Mouse (Mus musculus) liver, embryonic 15.5 days (tissue): ENCODE measurements around the gene Emilin2. TPM values are rescaled to one million over a fixed set of nuclear protein-coding genes. Genes with fewer than 3 reads are reported as not detected.
A peak's percentile ranks its signal among the peaks of the same experiment; 100 is the strongest.

Experiments
- ATAC-seq: fragments of 200-750 bp; cut with Nextera tagmentation; 2 replicates; pipeline ENCODE4 v1.8.0; 2017; ENCODE audit warnings: moderate number of reproducible peaks, mild to moderate bottlenecking, moderate library complexity; ENCODE audit not compliant: insufficient read depth
- H3K27ac ChIP-seq: fragments of 300-500 bp; sonication (generic); replicated peaks from 2 replicates; pipeline ENCODE4 v1.5.1; 2015; ENCODE audit warnings: mild to moderate bottlenecking, inconsistent platforms
- H3K27me3 ChIP-seq: fragments of 300-500 bp; sonication (generic); 2 replicates; pipeline ENCODE4 v1.6.1; 2015; ENCODE audit warnings: mild to moderate bottlenecking, inconsistent platforms
- H3K36me3 ChIP-seq: fragments of 300-500 bp; sonication (generic); replicated peaks from 2 replicates; pipeline ENCODE4 v1.6.1; 2015; ENCODE audit warnings: moderate library complexity, mild to moderate bottlenecking, inconsistent platforms
- H3K4me1 ChIP-seq: fragments of 300-500 bp; sonication (generic); replicated peaks from 2 replicates; pipeline ENCODE4 v1.6.1; 2015; ENCODE audit warnings: inconsistent platforms
- H3K4me2 ChIP-seq: fragments of 300-500 bp; sonication (generic); 2 replicates; pipeline ENCODE4 v1.6.1; 2015; ENCODE audit warnings: moderate library complexity, mild to moderate bottlenecking, inconsistent platforms
- H3K4me3 ChIP-seq: fragments of 300-500 bp; sonication (generic); replicated peaks from 2 replicates; pipeline ENCODE4 v1.5.1; 2015; ENCODE audit warnings: mild to moderate bottlenecking, inconsistent platforms
- H3K9ac ChIP-seq: fragments of 300-500 bp; sonication (generic); 2 replicates; pipeline ENCODE4 v1.6.1; 2015; ENCODE audit warnings: moderate library complexity, mild to moderate bottlenecking, inconsistent platforms
- H3K9me3 ChIP-seq: fragments of 300-500 bp; sonication (generic); replicated peaks from 2 replicates; pipeline ENCODE4 v1.6.1; 2016; ENCODE audit warnings: inconsistent platforms
- WGBS: fragments of 180-500 bp; shearing (Covaris S2); methylation state at CpG from one replicate; pipeline ENCODE4 v1.1.7; 2015; ENCODE audit warnings: mixed read lengths; ENCODE audit not compliant: insufficient replicate concordance; 5-methylcytosine and 5-hydroxymethylcytosine counted together
- polyA plus RNA-seq: library from polyadenylated mRNA; unstranded; fragments of >200 nt; fragmentation: Nextera tagmentation; extraction: Ambion mirVana; gene quantifications from 2 replicates; pipeline ENCODE4 v1.2.1, GENCODE M21; 2015

Emilin2 gene
- polyA plus RNA-seq, 1 experiment from 2014 or later: 23.9 TPM

DNA sequence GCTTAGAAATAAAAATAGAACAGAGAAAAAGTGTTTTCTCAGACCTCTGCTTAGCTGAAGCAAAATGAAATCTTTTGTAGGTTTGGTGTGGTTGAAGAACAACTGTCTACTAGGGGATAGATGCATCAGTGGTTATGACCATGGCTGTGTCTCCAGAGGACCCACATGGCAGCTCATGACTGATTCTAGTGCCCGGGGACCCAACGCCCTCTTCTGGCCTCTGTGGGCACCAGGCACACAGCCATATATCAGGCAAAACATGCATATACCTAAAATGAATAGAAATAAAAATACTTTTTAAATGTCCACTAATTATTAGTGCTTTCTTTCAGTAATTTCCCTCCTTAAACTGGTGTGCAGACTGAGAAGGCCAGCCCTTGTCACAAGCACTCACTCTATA, 79.8 kb downstream of the Emilin2 start:
- Histone ChIP-seq H3K27ac (peak overlapping the region; percentile 58), H3K36me3 (peaks cover 81% of the 10 kb centered on the region)

DNA sequence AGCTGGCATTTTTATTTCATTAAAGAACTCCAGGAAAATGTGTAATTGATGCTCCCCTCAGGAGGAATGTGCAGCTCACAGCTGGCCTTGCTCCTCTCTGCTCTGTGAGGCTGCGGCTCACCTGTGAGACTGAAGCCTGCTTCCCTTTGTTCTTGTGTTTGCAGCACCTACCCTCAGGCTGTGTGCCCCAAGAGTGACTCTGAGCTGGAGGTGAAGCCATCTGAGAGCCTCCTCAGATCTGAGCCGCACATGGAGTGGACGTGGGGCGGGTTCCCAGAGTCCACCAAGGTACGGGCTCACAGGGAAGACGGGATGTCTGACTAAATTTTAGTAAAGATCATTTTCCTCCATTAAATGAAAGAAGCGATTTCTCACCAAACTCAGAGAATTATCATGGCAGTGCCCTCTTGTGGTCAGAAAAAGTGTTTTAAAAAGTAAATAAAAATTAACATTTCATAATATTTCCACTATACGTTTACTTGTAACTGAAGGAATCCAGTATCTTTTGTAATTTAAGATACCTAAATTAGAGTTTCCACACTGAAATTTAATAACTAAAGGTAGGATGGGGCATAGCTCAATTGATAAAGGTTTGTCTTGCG, 81.6 kb downstream of the Emilin2 start:
- WGBS: 79% methylated on average over 9 of the region's 9 CpGs
- H3K9me3 ChIP-seq: no peaks in the 10 kb centered on the region
- H3K27ac ChIP-seq: peak overlapping the region; percentile 38; the same call in 1 of the 2 replicates
- no peak overlapping the region for H3K9ac ChIP-seq
- H3K36me3 ChIP-seq: peaks cover 82% of the 10 kb centered on the region
- H3K4me2 ChIP-seq: no peak overlapping the region
- no peak overlapping the region for H3K4me3 ChIP-seq
- ATAC-seq: no peak
- no peaks in the 10 kb centered on the region for H3K27me3 ChIP-seq
- H3K4me1 ChIP-seq: peaks cover 34% of the 10 kb centered on the region

More for the DNA sequence above, 79.8 kb downstream of the Emilin2 start:
- Histone ChIP-seq H3K4me1 (peaks cover 49% of the 10 kb centered on the region), H3K9ac (no peak overlapping the region), H3K9me3 (no peaks in the 10 kb centered on the region), H3K4me2 (no peak overlapping the region), H3K4me3 (no peak overlapping the region), H3K27me3 (no peaks in the 10 kb centered on the region)
- 71% methylated on average over 2 of the region's 2 CpGs for WGBS
- no peak for ATAC-seq

DNA sequence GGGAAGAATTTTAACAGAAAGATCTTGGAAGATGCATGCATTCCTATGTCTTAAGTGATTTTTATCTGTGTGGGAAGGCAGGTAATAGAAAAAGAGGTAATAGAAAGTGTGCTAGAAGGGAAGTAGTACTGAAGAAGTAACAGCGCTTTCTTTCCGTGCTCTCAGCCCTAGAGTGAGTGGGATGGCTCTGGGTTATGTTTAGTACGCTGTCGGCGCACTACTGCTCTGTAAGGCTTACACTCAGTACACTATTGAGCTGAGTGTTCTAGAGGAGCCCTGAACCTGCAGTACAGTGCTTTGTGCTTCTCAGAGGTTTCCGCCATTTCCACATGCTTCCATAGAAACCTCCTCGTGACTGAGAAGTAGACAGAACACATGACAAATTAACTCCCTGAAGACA, 83.1 kb downstream of the Emilin2 start:
- 88% methylated on average over 7 of the region's 7 CpGs for WGBS
- Histone ChIP-seq H3K27me3 (no peaks in the 10 kb centered on the region), H3K4me1 (peaks cover 35% of the 10 kb centered on the region), H3K9ac (no peak overlapping the region), H3K27ac (no peak overlapping the region; the same call in 1 of the 2 replicates), H3K4me3 (no peak overlapping the region), H3K36me3 (peaks cover 86% of the 10 kb centered on the region), H3K4me2 (no peak overlapping the region), H3K9me3 (no peaks in the 10 kb centered on the region)
- no peak for ATAC-seq

DNA sequence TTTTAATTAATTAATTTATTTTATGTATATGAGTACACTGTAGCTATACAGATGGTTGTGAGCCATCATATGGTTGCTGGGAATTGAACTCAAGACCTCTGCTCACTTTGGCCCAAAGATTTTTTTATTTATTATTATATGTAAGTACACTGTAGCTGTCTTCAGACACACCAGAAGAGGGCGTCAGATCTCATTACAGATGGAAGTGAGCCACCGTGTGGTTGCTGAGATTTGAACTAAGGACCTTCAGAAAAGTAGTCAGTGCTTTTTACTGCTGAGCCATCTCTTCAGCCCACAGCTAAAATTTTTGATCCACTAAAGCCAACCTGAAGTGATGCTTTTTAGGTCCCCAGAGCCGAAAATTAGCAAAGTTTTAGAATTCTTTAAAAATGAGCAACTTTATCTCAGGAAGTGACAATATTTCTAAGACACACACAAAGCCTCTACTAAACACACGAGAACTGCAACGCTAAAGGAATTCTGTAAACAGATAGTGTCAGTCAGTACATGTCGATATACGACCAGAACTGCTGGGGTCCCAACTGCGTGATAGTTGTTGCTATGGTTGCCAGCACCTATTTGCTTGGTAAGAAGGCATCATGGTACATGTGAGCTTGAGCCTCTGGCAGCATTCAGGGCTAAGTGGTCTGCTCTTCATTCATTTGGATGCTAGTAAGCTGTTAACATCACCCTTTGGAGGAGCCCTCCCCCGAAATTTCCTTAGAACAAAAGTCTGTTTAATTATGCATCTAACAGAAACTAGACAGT, 84.5 kb downstream of the Emilin2 start:
- Histone ChIP-seq H3K4me1 (peaks cover 40% of the 10 kb centered on the region), H3K4me3 (no peak overlapping the region), H3K27me3 (no peaks in the 10 kb centered on the region), H3K36me3 (peaks cover 84% of the 10 kb centered on the region), H3K9me3 (no peaks in the 10 kb centered on the region), H3K27ac (no peak overlapping the region), H3K9ac (no peak overlapping the region), H3K4me2 (no peak overlapping the region)
- no peak for ATAC-seq
- WGBS: 75% methylated on average over 9 of the region's 9 CpGs

DNA sequence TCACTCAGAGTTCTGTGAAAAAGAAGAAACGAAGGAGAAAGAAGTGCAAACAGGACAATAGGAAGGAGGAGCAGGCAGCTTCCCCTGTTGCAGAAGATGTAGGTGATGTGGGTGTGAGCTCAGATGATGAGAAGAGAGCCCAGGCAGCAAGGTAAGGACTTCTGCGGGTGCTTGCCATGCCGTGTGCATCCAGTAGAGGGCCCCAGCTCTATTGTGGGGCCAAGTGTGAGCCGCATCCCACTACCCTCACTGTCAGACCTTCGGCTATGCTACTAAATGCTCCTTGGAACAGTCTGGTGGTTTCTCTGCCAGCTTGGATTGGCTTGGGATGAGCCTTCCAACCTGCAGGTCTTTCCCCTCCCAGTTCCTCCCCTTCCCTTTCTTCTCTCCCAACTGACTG, 86.7 kb downstream of the Emilin2 start:
- WGBS: 44% methylated on average over 5 of the region's 5 CpGs
- Histone ChIP-seq H3K9ac (no peak overlapping the region), H3K27ac (no peak overlapping the region; the same call in 1 of the 2 replicates), H3K27me3 (no peaks in the 10 kb centered on the region), H3K4me3 (no peak overlapping the region), H3K36me3 (peaks cover 82% of the 10 kb centered on the region), H3K4me2 (no peak overlapping the region), H3K9me3 (no peaks in the 10 kb centered on the region), H3K4me1 (peaks cover 41% of the 10 kb centered on the region)
- ATAC-seq: no peak

DNA sequence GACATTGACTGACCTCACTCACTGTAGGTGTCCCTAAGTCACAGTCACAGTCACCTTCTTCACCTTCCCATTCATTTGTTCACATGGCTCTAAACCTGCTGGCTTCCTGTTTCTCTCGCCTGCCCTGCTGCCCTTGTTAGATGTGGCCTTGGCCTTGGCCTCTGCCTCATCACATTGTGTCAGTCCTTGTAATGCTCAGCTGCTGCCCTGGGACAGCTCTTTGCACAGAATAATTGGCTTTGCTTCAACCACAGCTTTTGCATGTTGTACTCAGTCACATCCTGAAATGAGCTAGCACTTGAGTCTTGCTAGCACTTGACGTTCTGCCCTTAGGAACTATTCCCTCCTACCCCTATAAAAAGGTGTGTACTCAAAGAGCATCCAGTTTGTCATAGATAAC, 87.3 kb downstream of the Emilin2 start:
- Histone ChIP-seq H3K4me2 (no peak overlapping the region), H3K9ac (no peak overlapping the region), H3K36me3 (peaks cover 80% of the 10 kb centered on the region), H3K4me1 (peaks cover 39% of the 10 kb centered on the region), H3K9me3 (no peaks in the 10 kb centered on the region), H3K27ac (peak overlapping the region; percentile 56), H3K27me3 (no peaks in the 10 kb centered on the region), H3K4me3 (no peak overlapping the region)
- ATAC-seq: no peak
- 70% methylated on average over 2 of the region's 2 CpGs for WGBS

DNA sequence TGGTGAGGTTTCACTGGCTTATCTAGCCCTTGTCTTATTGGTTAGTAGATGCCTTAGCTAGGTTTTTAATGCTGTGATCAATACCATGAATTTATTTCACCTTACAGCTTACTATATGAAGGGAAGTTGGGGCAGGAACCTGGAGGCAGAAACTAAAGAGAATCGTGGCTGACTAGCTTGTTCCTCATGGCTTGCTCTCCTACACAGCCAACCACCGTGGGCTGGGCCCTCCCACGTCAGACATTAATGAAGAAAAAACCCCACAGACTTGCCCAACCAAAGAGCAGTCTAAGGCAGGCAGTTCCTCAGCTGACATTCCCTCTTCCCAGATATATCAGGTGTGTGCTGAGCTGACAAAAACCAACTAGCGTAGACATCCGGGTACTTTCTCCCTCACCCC, 88.1 kb downstream of the Emilin2 start:
- Histone ChIP-seq H3K36me3 (peaks cover 77% of the 10 kb centered on the region), H3K9me3 (no peaks in the 10 kb centered on the region), H3K9ac (no peak overlapping the region), H3K4me1 (peaks cover 39% of the 10 kb centered on the region), H3K4me3 (no peak overlapping the region), H3K27me3 (no peaks in the 10 kb centered on the region), H3K27ac (peak overlapping the region; percentile 35; the same call in 1 of the 2 replicates), H3K4me2 (no peak overlapping the region)
- 57% methylated on average over 5 of the region's 5 CpGs for WGBS
- no peak for ATAC-seq

DNA sequence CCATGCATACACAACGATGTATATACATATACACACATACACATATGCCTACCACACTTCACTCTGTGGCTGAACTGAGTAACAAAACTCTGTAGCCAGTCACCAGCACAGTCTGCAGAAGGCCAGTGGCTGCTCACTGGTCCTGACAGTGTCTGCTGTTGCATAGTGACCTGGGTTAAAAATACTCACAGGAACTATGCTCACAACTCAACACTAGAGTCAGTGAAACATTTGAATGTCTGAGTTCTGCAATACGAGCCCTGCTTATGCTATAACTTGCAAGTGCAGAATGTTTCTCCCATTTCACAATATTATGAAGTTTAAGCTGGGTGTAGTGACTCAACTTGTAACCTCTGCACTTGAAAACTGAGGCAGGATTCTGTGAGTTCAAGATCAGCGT, 90.4 kb downstream of the Emilin2 start:
- Histone ChIP-seq H3K27ac (no peak overlapping the region), H3K27me3 (no peaks in the 10 kb centered on the region), H3K4me2 (no peak overlapping the region), H3K9ac (no peak overlapping the region), H3K4me3 (no peak overlapping the region), H3K4me1 (peaks cover 50% of the 10 kb centered on the region), H3K9me3 (no peaks in the 10 kb centered on the region), H3K36me3 (peaks cover 80% of the 10 kb centered on the region)
- WGBS: 80% methylated on average over 3 of the region's 3 CpGs
- no peak for ATAC-seq

DNA sequence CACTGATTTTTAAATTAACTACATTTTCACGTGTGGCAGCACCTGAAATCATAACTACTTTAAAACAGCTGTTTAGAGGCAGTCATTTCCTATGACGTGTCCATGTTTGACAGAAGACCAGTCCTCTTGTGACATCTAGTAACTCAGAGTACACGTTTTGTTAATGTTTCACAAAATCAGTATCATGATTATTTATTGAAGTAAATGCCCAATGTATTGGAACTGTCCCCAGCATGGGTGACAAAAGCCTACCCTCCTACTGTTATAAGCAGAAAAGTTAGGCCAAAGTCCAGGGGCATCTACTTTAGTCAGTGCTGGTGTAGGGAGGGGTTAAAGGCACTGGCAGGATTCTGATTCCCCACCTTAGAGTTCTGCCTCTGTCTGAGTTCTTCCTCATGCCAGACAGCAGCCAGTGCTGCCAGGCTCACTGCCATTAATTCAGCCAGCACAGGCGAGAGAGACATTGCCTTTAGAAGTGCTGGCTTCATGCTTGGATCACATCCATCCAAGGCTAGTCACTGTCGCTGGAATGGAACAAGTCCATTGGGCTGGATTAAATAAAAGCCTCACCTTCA, 94.6 kb downstream of the Emilin2 start:
- Histone ChIP-seq H3K27me3 (no peaks in the 10 kb centered on the region), H3K9me3 (no peaks in the 10 kb centered on the region), H3K4me2 (no peak overlapping the region), H3K36me3 (peaks cover 58% of the 10 kb centered on the region), H3K9ac (no peak overlapping the region), H3K4me1 (peaks cover 61% of the 10 kb centered on the region), H3K27ac (no peak overlapping the region), H3K4me3 (no peak overlapping the region)
- 78% methylated on average over 5 of the region's 5 CpGs for WGBS
- no peak for ATAC-seq

DNA sequence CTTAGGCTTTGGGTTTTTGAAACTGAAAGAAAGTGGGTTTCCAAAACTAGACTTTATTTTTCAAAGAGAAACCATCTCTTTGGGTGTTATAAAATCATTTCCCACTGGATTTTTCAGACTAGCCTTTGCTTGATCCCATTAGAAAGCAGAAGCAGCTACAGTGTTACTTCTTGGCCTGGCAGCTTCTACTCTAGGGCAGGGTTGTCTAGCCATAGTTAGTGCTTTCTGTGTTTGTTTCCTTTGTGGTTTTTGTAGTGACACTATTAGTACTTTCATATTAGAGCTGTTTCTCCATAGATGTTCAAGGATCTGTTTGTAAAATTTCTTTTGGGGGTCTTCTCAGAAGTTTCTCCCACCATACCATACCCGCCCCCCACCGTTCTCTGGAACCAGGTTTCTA, 95.5 kb downstream of the Emilin2 start:
- no peaks in the 10 kb centered on the region for H3K9me3 ChIP-seq
- H3K27me3 ChIP-seq: no peaks in the 10 kb centered on the region
- WGBS: 75% methylated on average over 2 of the region's 2 CpGs
- H3K9ac ChIP-seq: no peak overlapping the region
- H3K4me1 ChIP-seq: peaks cover 64% of the 10 kb centered on the region
- H3K4me2 ChIP-seq: peak overlapping the region; percentile 33
- 0 out of 2 replicates have a peak overlapping the region, but pooled peaks have one; percentile 1 for H3K4me3 ChIP-seq
- ATAC-seq: no peak
- 0 out of 2 replicates have a peak overlapping the region, but pooled peaks have one; percentile 1 for H3K27ac ChIP-seq
- H3K36me3 ChIP-seq: peaks cover 51% of the 10 kb centered on the region

DNA sequence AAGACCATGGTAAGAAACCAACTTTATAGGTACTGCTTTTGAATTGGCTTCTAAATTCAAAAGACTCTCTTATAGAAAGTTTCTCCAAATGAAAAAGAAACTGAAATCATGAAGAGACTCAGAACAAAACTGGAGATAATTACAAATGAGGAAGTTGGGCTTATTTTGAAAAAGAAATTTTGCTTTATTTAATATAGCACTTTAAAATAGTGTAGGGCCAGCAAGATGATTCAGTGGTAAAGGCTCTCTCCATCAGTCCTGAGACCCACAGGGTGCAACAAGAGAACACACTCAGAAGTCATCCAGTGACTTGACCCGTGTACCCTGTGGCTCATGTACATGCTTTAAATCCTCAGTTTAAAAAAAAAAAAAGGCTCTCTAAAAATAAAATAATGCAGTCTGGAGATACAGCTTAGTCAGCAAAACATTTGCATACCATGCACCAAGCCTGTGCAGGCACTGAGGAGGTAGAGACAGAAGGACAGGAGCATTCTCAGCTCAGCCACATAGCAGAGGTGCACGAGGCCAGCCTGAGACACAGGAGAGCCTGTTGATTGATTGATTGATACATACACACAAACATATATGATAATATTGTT, 96.4 kb downstream of the Emilin2 start:
- Histone ChIP-seq H3K9ac (peak overlapping the region; percentile 19; the same call in 1 of the 2 replicates), H3K4me3 (peak overlapping the region; percentile 34), H3K4me1 (peaks cover 66% of the 10 kb centered on the region), H3K9me3 (no peaks in the 10 kb centered on the region), H3K36me3 (peaks cover 43% of the 10 kb centered on the region), H3K27me3 (no peaks in the 10 kb centered on the region), H3K27ac (peak overlapping the region; percentile 71), H3K4me2 (peak overlapping the region; percentile 65)
- WGBS: 20% methylated on average over 2 of the region's 2 CpGs
- no peak for ATAC-seq
